Mouse (Mus musculus) forebrain, postnatal 0 days (tissue): Measurements from ENCODE around the gene Odf3l2. TPM values are rescaled to one million over a fixed set of nuclear protein-coding genes. Genes with fewer than 3 reads are reported as not detected.
A peak's percentile ranks its signal among the peaks of the same experiment; 100 is the strongest.

Experiments used
- ATAC-seq: fragments of 200-750 bp; cut with Nextera tagmentation; 2 replicates; pipeline ENCODE4 v1.8.0; 2017; ENCODE audit warnings: mild to moderate bottlenecking, moderate library complexity
- DNase-seq: peaks from one replicate; pipeline ENCODE4 v3.0.0-alpha.2; 2015
- H3K27ac ChIP-seq: fragments of 300-500 bp; sonication (generic); 2 replicates; pipeline ENCODE4 v1.5.1; 2014; ENCODE audit warnings: low read depth, mild to moderate bottlenecking, antibody characterized with exemption, low read length, moderate library complexity, mixed read lengths
- H3K27me3 ChIP-seq: fragments of 300-500 bp; sonication (generic); 2 replicates; pipeline ENCODE4 v1.6.1; 2014; ENCODE audit warnings: mild to moderate bottlenecking, low read length, mixed read lengths; ENCODE audit not compliant: insufficient read depth
- H3K36me3 ChIP-seq: fragments of 300-500 bp; sonication (generic); 2 replicates; pipeline ENCODE4 v1.6.1; 2014; ENCODE audit warnings: mild to moderate bottlenecking, moderate library complexity; ENCODE audit not compliant: insufficient read depth
- H3K4me1 ChIP-seq: fragments of 300-500 bp; sonication (generic); 2 replicates; pipeline ENCODE4 v1.6.1; 2014; ENCODE audit warnings: antibody characterized with exemption; ENCODE audit not compliant: insufficient read depth
- H3K4me2 ChIP-seq: fragments of 300-500 bp; sonication (generic); 2 replicates; pipeline ENCODE4 v1.6.1; 2014; ENCODE audit warnings: low read depth, mild to moderate bottlenecking, moderate library complexity
- H3K4me3 ChIP-seq: fragments of 300-500 bp; sonication (generic); 2 replicates; pipeline ENCODE4 v1.5.1; 2014; ENCODE audit warnings: low read depth, low read length, mixed read lengths
- H3K9ac ChIP-seq: fragments of 300-500 bp; sonication (generic); 2 replicates; pipeline ENCODE4 v1.6.1; 2014; ENCODE audit warnings: mild to moderate bottlenecking
- H3K9me3 ChIP-seq: fragments of 300-500 bp; sonication (generic); 2 replicates; pipeline ENCODE4 v1.6.1; 2016; ENCODE audit warnings: low read length
- CTCF ChIP-seq: sonication (generic); IDR thresholded peaks from 2 replicates; pipeline ENCODE4 v1.5.1; 2016; ENCODE audit warnings: antibody characterized with exemption, control low read depth, low read depth
- WGBS: fragments of 180-500 bp; shearing (Covaris S2); extraction: QIAGEN DNeasy Blood & Tissue Kit; methylation state at CpG from one replicate; pipeline ENCODE4 v1.1.7; 2014; 5-methylcytosine and 5-hydroxymethylcytosine counted together
- polyA plus RNA-seq: library from polyadenylated mRNA; unstranded; fragments of >200 nt; fragmentation: Nextera tagmentation; extraction: Ambion mirVana; gene quantifications from 2 replicates; pipeline ENCODE4 v1.2.1, GENCODE M21; 2015
- total RNA-seq: library from RNA; depleted of rRNA; stranded (reverse); fragments of >200 nt; gene quantifications from 2 replicates; pipeline ENCODE4 v1.2.3, GENCODE M21; 2014

Gene Odf3l2
- total and polyA plus RNA-seq, 2 experiments from 2014 or later: 0.52 to 0.81 TPM

GRCm38 (mm10) chr10:79670071-79670888 is 24.7 kb upstream of the Odf3l2 start:
- Histone ChIP-seq H3K4me3 (peak overlapping the region; percentile 100), H3K9me3 (no peaks in the 10 kb centered on the region), H3K4me1 (peaks cover 18% of the 10 kb centered on the region), H3K36me3 (peaks cover 5% of the 10 kb centered on the region; the same call in 1 of the 2 replicates), H3K4me2 (peak overlapping the region; percentile 89), H3K27me3 (no peaks in the 10 kb centered on the region), H3K9ac (peak overlapping the region; percentile 96), H3K27ac (peak overlapping the region; percentile 95)
- WGBS: 35% methylated on average over 15 of the region's 15 CpGs
- DNase-seq: no peak
- no peak for TF ChIP-seq CTCF
- ATAC-seq: 0 out of 2 replicates have a peak, but pooled peaks have one; percentile 6

DNA sequence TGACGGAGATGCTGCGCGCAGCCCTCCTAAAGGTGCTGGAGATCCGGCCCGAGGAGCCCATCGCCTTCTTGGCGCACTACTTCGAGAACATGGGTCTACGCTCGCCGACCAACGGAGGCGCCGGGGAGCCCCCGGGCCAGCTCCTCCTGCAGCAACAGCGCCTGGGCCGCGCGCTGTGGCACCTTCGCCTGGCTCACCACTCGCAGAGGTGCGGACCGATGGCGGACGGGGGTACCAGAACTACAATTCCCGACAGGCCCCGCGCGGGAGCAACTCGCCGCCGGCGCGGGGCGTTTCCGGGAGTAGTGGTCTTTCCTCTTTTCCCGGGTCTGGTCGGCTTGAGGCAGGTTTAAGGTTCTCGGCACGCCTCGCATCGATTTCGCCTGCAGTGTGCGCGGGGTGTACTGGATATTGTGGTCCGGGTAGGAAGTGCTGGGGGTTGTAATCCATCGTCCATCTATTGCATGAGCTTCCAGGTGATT is 24.1 kb upstream of the Odf3l2 start:
- WGBS: 3% methylated on average over 39 of the region's 47 CpGs
- peaks cover 18% of the 10 kb centered on the region for H3K4me1 ChIP-seq
- peak; percentile 67 for ATAC-seq

DNA sequence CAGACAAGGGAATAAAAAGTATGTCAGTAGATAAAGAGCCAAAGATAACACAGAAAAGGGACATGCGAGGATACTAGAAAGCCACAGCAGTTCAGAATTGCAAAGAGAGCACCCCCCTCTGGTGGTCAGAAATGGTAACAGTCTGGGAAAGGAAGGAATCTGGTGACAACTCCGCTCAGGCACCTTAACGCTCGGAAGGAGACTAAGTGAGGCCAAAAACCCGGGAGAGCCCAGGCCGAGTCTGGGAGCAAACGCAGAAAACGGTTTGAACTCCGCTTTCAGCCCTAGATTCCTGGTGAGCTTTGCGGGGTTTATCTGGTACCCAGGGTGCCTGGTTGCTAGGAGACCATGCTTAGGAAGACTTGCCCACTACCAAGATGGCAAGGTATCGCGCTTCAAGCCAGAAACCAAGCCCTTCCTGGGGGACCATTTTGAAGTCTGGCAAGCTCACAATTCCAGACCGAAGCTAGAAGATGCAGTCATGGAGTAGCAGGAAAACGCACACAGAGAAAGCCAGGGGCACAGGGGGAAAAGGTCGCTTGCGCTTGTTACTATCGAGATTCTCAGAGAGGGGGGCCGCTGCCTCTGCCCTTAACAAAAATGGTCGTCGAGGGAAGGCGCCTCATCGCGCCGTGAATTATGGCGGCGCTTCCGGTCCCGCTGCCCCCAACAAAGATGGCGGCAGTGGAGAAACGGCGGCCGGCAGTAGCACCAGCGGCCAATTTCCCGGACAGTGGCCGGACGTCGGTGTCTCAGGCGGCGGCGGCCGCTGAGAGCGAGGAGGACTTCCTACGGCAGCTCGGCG is 23.4 kb upstream of the Odf3l2 start, which contains the start of gene Tpgs1:
Gene Tpgs1 (plus strand): TSS at position 599 of the 805 bp plus-strand sequence.
- Histone ChIP-seq H3K36me3 (peaks cover 4% of the 10 kb centered on the region; the same call in 1 of the 2 replicates), H3K4me3 (peak within 1 kb of the TSS; percentile 100), H3K9me3 (no peaks in the 10 kb centered on the region), H3K4me1 (peaks cover 18% of the 10 kb centered on the region), H3K4me2 (peak within 1 kb of the TSS; percentile 89), H3K9ac (peak within 1 kb of the TSS; percentile 96), H3K27ac (peak within 1 kb of the TSS; percentile 95), H3K27me3 (no peaks in the 10 kb centered on the region)
- TF ChIP-seq CTCF: peak; percentile 93
- ATAC-seq (peak; percentile 92), DNase-seq (peak; percentile 98)
- WGBS: under 1% methylated on average over 45 of the region's 45 CpGs

More for the DNA sequence above, 24.1 kb upstream of the Odf3l2 start:
- Histone ChIP-seq H3K4me3 (peak overlapping the region; percentile 100), H3K9me3 (no peaks in the 10 kb centered on the region), H3K27ac (peak overlapping the region; percentile 95), H3K36me3 (peaks cover 4% of the 10 kb centered on the region; the same call in 1 of the 2 replicates), H3K9ac (peak overlapping the region; percentile 96), H3K4me2 (peak overlapping the region; percentile 89), H3K27me3 (no peaks in the 10 kb centered on the region)
- DNase-seq: peak; percentile 88
- TF ChIP-seq CTCF: 0 out of 2 replicates have a peak, but pooled peaks have one; percentile 1

DNA sequence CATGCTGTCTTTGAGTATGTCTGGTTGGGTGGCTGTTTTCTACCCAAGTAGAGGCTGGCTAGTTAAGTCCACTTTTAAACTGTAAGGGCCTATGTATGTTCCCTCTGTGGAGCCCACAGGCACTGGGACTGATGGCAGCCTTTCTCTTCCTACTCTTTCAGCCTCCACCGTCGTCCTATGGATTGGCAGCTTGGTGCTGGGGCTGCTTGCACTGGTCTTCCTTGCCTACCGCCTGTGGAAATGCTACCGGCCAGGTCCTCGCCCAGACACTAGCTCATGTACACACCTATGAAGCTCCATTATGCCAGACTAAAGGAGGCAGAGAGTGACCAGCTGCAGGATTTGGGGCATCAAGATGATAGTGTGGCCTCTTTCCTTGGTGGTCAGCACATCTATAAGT is 22.5 kb upstream of the Odf3l2 start:
- Histone ChIP-seq H3K4me2 (peak overlapping the region; percentile 89), H3K27me3 (no peaks in the 10 kb centered on the region), H3K9ac (peak overlapping the region; percentile 10; the same call in 1 of the 2 replicates), H3K4me3 (peak overlapping the region; percentile 100), H3K9me3 (no peaks in the 10 kb centered on the region), H3K27ac (peak overlapping the region; percentile 95), H3K36me3 (peaks cover 4% of the 10 kb centered on the region; the same call in 1 of the 2 replicates), H3K4me1 (peaks cover 18% of the 10 kb centered on the region)
- DNase-seq: no peak
- no peak for TF ChIP-seq CTCF
- 86% methylated on average over 5 of the region's 5 CpGs for WGBS
- ATAC-seq: no peak

GRCm38 (mm10) chr10:79666493-79666892 is 21.0 kb upstream of the Odf3l2 start:
- no peak overlapping the region for H3K4me2 ChIP-seq
- no peaks in the 10 kb centered on the region for H3K27me3 ChIP-seq
- H3K36me3 ChIP-seq: no peaks in the 10 kb centered on the region
- no peak overlapping the region for H3K27ac ChIP-seq
- no peaks in the 10 kb centered on the region for H3K9me3 ChIP-seq
- DNase-seq (no peak), ATAC-seq (no peak)
- H3K4me3 ChIP-seq: no peak overlapping the region
- H3K4me1 ChIP-seq: peaks cover 18% of the 10 kb centered on the region
- no peak for TF ChIP-seq CTCF
- no peak overlapping the region for H3K9ac ChIP-seq
- WGBS: 74% methylated on average over 9 of the region's 9 CpGs

DNA sequence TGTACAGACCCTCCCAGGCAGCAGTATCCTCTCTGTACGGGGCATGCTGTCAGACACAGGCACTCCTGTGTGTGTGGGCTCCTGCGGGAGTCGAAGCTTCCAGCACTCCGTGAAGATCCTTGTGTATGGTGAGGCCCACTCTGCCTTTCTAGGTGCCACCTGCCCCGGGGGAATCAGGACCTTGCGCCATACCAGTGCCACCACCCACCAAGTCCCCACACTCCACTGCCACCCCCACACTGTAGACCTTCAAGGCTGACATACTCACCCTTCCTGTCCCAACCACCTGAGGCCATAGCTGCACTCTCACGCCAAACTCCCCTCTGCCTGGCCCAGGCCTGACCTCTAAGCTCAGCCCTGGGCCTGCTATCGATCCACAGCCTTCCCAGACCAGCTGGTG is 19.5 kb upstream of the Odf3l2 start:
- H3K36me3 ChIP-seq: no peaks in the 10 kb centered on the region
- peaks cover 7% of the 10 kb centered on the region; the same call in 1 of the 2 replicates for H3K4me1 ChIP-seq
- no peak overlapping the region for H3K9ac ChIP-seq
- no peaks in the 10 kb centered on the region for H3K9me3 ChIP-seq
- no peak for TF ChIP-seq CTCF
- no peak overlapping the region for H3K27ac ChIP-seq
- WGBS: 82% methylated on average over 8 of the region's 8 CpGs
- H3K4me3 ChIP-seq: no peak overlapping the region
- H3K4me2 ChIP-seq: no peak overlapping the region
- DNase-seq (no peak), ATAC-seq (no peak)
- no peaks in the 10 kb centered on the region for H3K27me3 ChIP-seq
